In genomic region chr15:85831954-85832590, GRCm38 (mm10) we compare ENCODE assay signal across 8 mouse cellular contexts. TPM values are rescaled to one million over a fixed set of nuclear protein-coding genes. Genes with fewer than 3 reads are reported as not detected.
DNase-seq lines count a peak whose midpoint lies in the region; ATAC-seq and TF ChIP-seq lines count a peak whose summit lies in the region.

TSS of gene Ttc38 (plus strand) at chr15:85832306.

- no peaks in the 10 kb centered on the region for H3K9me3 ChIP-seq in hindbrain, embryonic 11.5 days (ENCODE audit: control insufficient read depth, low read length)
- no peaks in the 10 kb centered on the region for H3K9me3 ChIP-seq in lung, postnatal 0 days (ENCODE audit: low read length)

- H3K27ac ChIP-seq in hindbrain, embryonic 11.5 days (ENCODE audit: low read depth, low read length): no peak within 1 kb of the TSS
- H3K27ac ChIP-seq in lung, postnatal 0 days (ENCODE audit: low read length): peak within 1 kb of the TSS; percentile 48

- H3K36me3 ChIP-seq in hindbrain, embryonic 11.5 days (ENCODE audit: control insufficient read depth, insufficient read depth, low read length): no peaks in the 10 kb centered on the region
- no peaks in the 10 kb centered on the region for H3K36me3 ChIP-seq in lung, postnatal 0 days (ENCODE audit: insufficient read depth, low read length)

- 2% methylated on average over 27 of the region's 27 CpGs for WGBS in hindbrain, embryonic 11.5 days
- 2% methylated on average over 27 of the region's 27 CpGs for WGBS in lung, postnatal 0 days

- TF ChIP-seq EP300 in lung, postnatal 0 days (IDR thresholded peaks at IDR 0.05): no peak

- H3K4me1 ChIP-seq in hindbrain, embryonic 11.5 days (replicated peaks; ENCODE audit: control insufficient read depth, insufficient read depth, low read length): no peaks in the 10 kb centered on the region
- no peaks in the 10 kb centered on the region; the same call in 1 of the 2 replicates for H3K4me1 ChIP-seq in lung, postnatal 0 days (ENCODE audit: insufficient read depth, low read depth, low read length)

- peak within 1 kb of the TSS; percentile 67 for H3K4me2 ChIP-seq in hindbrain, embryonic 11.5 days (replicated peaks; ENCODE audit: low read depth, low read length)
- H3K4me2 ChIP-seq in lung, postnatal 0 days (replicated peaks; ENCODE audit: low read depth, low read length): peak within 1 kb of the TSS; percentile 53

- ATAC-seq in hindbrain, embryonic 11.5 days (ENCODE audit: low FRiP score): peak; percentile 89
- peak; percentile 93 for ATAC-seq in lung, postnatal 0 days

- DNase-seq in NIH3T3 (ENCODE audit: low read depth): peak; percentile 46
- peak; percentile 88 to 92 for DNase-seq in cerebellum, postnatal 10 days
- peak; percentile 57 to 70 for DNase-seq in frontal cortex, postnatal 10 days (ENCODE audit: low spot score in 2 of 2)
- DNase-seq in hindbrain, embryonic 11.5 days (ENCODE audit: low spot score): peak; percentile 81
- DNase-seq in layer of hippocampus, postnatal 10 days (ENCODE audit: low spot score in 2 of 2): peak; percentile 71 to 80
- DNase-seq in lung, postnatal 0 days (ENCODE audit: low spot score): peak; percentile 89
- peak; percentile 67 for DNase-seq in ovary, postnatal 14 days (ENCODE audit: low spot score)
- DNase-seq in thymus, postnatal 10 days (ENCODE audit: low spot score in 2 of 2): peak; percentile 69 to 74

- no peaks in the 10 kb centered on the region for H3K27me3 ChIP-seq in hindbrain, embryonic 11.5 days (ENCODE audit: control insufficient read depth, insufficient read depth, low read length)
- no peaks in the 10 kb centered on the region for H3K27me3 ChIP-seq in lung, postnatal 0 days (replicated peaks; ENCODE audit: insufficient read depth, low read length)

- peak within 1 kb of the TSS; percentile 24; the same call in 1 of the 2 replicates for H3K9ac ChIP-seq in hindbrain, embryonic 11.5 days (ENCODE audit: low read depth, low read length)
- peak within 1 kb of the TSS; percentile 55 for H3K9ac ChIP-seq in lung, postnatal 0 days (replicated peaks; ENCODE audit: low read depth)

- H3K4me3 ChIP-seq in hindbrain, embryonic 11.5 days (ENCODE audit: low read depth, low read length): peak within 1 kb of the TSS; percentile 35
- H3K4me3 ChIP-seq in lung, postnatal 0 days (ENCODE audit: low read depth, low read length): peak within 1 kb of the TSS; percentile 49

- no peak for TF ChIP-seq CTCF in lung, postnatal 0 days (IDR thresholded peaks at IDR 0.05)

RNA-seq across cellular contexts. Expression of gene Ttc38, which starts in this region (rescaled TPM):
- 2.8 and 2.9 TPM in 2 replicates for polyA plus RNA-seq in hindbrain, embryonic 11.5 days (2014; fragmentation: Nextera tagmentation; extraction: Ambion mirVana)
- 1 to 10 TPM; 6.1 to 6.4 TPM for total RNA-seq in layer of hippocampus, postnatal 10 days (2021)
- polyA plus RNA-seq in lung, postnatal 0 days (2015; fragmentation: Nextera tagmentation; extraction: Ambion mirVana): 8.7 and 9.1 TPM in 2 replicates
